Mouse (Mus musculus) heart, adult 2 months (tissue): ENCODE measurements around the gene D130043K22Rik. TPM values are rescaled to one million over a fixed set of nuclear protein-coding genes. Genes with fewer than 3 reads are reported as not detected.
A peak's percentile ranks its signal among the peaks of the same experiment; 100 is the strongest.

Experiments used
- DNase-seq, 2 experiments: peaks; one replicate each; pipeline ENCODE4 v3.0.0; 2021
- H3K27ac ChIP-seq: fragments of 200-600 bp; 2 replicates; pipeline ENCODE4 v1.8.1; 2022
- H3K27me3 ChIP-seq: fragments of 200-500 bp; 2 replicates; pipeline ENCODE4 v1.6.1; 2012; ENCODE audit warnings: mild to moderate bottlenecking, low read length, inconsistent platforms, mixed read lengths; ENCODE audit not compliant: control insufficient read depth, insufficient read depth
- H3K36me3 ChIP-seq: fragments of 200-500 bp; 2 replicates; pipeline ENCODE4 v1.6.1; 2012; ENCODE audit warnings: low read length, inconsistent platforms; ENCODE audit not compliant: control insufficient read depth, insufficient read depth
- H3K4me1 ChIP-seq: fragments of 200-500 bp; 2 replicates; pipeline ENCODE4 v1.6.1; 2011; ENCODE audit warnings: low read length; ENCODE audit not compliant: control insufficient read depth, insufficient read depth
- H3K4me3 ChIP-seq: fragments of 200-600 bp; 2 replicates; pipeline ENCODE4 v1.8.1; 2022
- H3K79me2 ChIP-seq: fragments of 200-500 bp; replicated peaks from 2 replicates; pipeline ENCODE4 v1.6.1; 2012; ENCODE audit warnings: mild to moderate bottlenecking, inconsistent platforms, low read length, moderate library complexity, mixed read lengths; ENCODE audit not compliant: control insufficient read depth, insufficient read depth
- H3K9ac ChIP-seq: fragments of 200-500 bp; 2 replicates; pipeline ENCODE4 v1.6.1; 2012; ENCODE audit warnings: low read depth, mild to moderate bottlenecking, control low read depth, inconsistent platforms, low read length, mixed read lengths
- CTCF ChIP-seq: fragments of 200-600 bp; IDR thresholded peaks from 2 replicates; pipeline ENCODE4 v1.8.1; 2022; ENCODE audit warnings: antibody characterized with exemption, mild to moderate bottlenecking, moderate library complexity
- EP300 ChIP-seq: fragments of 200-500 bp; IDR thresholded peaks from 2 replicates; pipeline ENCODE4 v1.6.1; 2011; ENCODE audit warnings: low read depth, low read length, control low read depth; ENCODE audit not compliant: insufficient read depth
- POLR2A ChIP-seq: fragments of 200-500 bp; IDR thresholded peaks from 2 replicates; pipeline ENCODE4 v1.6.1; 2011; ENCODE audit warnings: mild to moderate bottlenecking, low read depth, low read length, control low read depth; ENCODE audit not compliant: insufficient read depth
- WGBS: fragments of 180-500 bp; shearing (Covaris S2); methylation state at CpG from one replicate; pipeline ENCODE4 v1.1.7; 2018; 5-methylcytosine and 5-hydroxymethylcytosine counted together
- intact Hi-C: fragments of 180-260 bp; cut with DNase I; formaldehyde crosslinking; loops from one replicate; pipeline ENCODE4 v1.15.1; 2025
- polyA plus RNA-seq: library from polyadenylated mRNA; depleted of rRNA; stranded (reverse); fragments of >200 nt; gene quantifications from 2 replicates; pipeline ENCODE4 v1.2.3, GENCODE M21; 2012
- total RNA-seq, 2 experiments: library from RNA; stranded (reverse); gene quantifications; 2 replicates each; pipeline ENCODE4 v1.2.3; 2021

D130043K22Rik gene
- total and polyA plus RNA-seq, 3 experiments: 0.04 to 0.05 TPM; not detected in 1

- DNase-seq: no peak
- intact Hi-C loops: no loop called here
- Histone ChIP-seq H3K9ac (no peak overlapping the region), H3K27me3 (no peaks in the 10 kb centered on the region), H3K4me3 (no peak overlapping the region), H3K27ac (no peak overlapping the region), H3K79me2 (no peaks in the 10 kb centered on the region), H3K36me3 (no peaks in the 10 kb centered on the region), H3K4me1 (no peaks in the 10 kb centered on the region; the same call in 1 of the 2 replicates)
- no peak for TF ChIP-seq POLR2A
- no peak for TF ChIP-seq EP300
- TF ChIP-seq CTCF: no peak
- 76% methylated on average over 12 of the region's 12 CpGs for WGBS
Observed at GRCm38 (mm10) chr13:24861084-24861483, 16.1 kb downstream of the D130043K22Rik start.

- no peak overlapping the region for H3K4me3 ChIP-seq
- 49% methylated on average over 7 of the region's 7 CpGs for WGBS
- no peak for DNase-seq
- no peaks in the 10 kb centered on the region for H3K27me3 ChIP-seq
- TF ChIP-seq CTCF: no peak
- no peak for TF ChIP-seq EP300
- no peak for TF ChIP-seq POLR2A
- no peak overlapping the region for H3K9ac ChIP-seq
- intact Hi-C loops: no loop called here
- no peaks in the 10 kb centered on the region for H3K36me3 ChIP-seq
- H3K27ac ChIP-seq: no peak overlapping the region
- H3K4me1 ChIP-seq: no peaks in the 10 kb centered on the region; the same call in 1 of the 2 replicates
- H3K79me2 ChIP-seq: no peaks in the 10 kb centered on the region
Observed at GRCm38 (mm10) chr13:24862021-24862420, 17.1 kb downstream of the D130043K22Rik start.

- H3K27me3 ChIP-seq: no peaks in the 10 kb centered on the region
- peak; percentile 39 to 56 for DNase-seq
- intact Hi-C loops: no loop called here
- no peak overlapping the region for H3K9ac ChIP-seq
- no peaks in the 10 kb centered on the region for H3K4me1 ChIP-seq
- TF ChIP-seq POLR2A (no peak), EP300 (no peak), CTCF (peak; percentile 68)
- no peaks in the 10 kb centered on the region for H3K36me3 ChIP-seq
- no peak overlapping the region for H3K27ac ChIP-seq
- WGBS: 59% methylated on average over 7 of the region's 7 CpGs
- no peak overlapping the region for H3K4me3 ChIP-seq
- H3K79me2 ChIP-seq: no peaks in the 10 kb centered on the region
Observed at GRCm38 (mm10) chr13:24862520-24862919, 17.6 kb downstream of the D130043K22Rik start.

- TF ChIP-seq EP300 (no peak), POLR2A (no peak), CTCF (no peak)
- H3K27me3 ChIP-seq: no peaks in the 10 kb centered on the region
- WGBS: 63% methylated on average over 9 of the region's 9 CpGs
Observed at GRCm38 (mm10) chr13:24866430-24867402, 21.8 kb downstream of the D130043K22Rik start.

GRCm38 (mm10) chr13:24867789-24868188 is 22.9 kb downstream of the D130043K22Rik start:
- H3K36me3 ChIP-seq: no peaks in the 10 kb centered on the region
- no peak overlapping the region for H3K27ac ChIP-seq
- no peak overlapping the region for H3K9ac ChIP-seq
- H3K4me3 ChIP-seq: no peak overlapping the region
- no peak for DNase-seq
- WGBS: 88% methylated on average over 10 of the region's 10 CpGs
- H3K79me2 ChIP-seq: no peaks in the 10 kb centered on the region
- no peaks in the 10 kb centered on the region for H3K4me1 ChIP-seq
- TF ChIP-seq CTCF (no peak), EP300 (no peak), POLR2A (no peak)
- intact Hi-C loops: no loop called here
- no peaks in the 10 kb centered on the region for H3K27me3 ChIP-seq

More at GRCm38 (mm10) chr13:24866430-24867402, 21.8 kb downstream of the D130043K22Rik start:
- no peak for DNase-seq
- intact Hi-C loops: no loop called here
- Histone ChIP-seq H3K79me2 (no peaks in the 10 kb centered on the region), H3K27ac (no peak overlapping the region), H3K36me3 (no peaks in the 10 kb centered on the region), H3K4me3 (no peak overlapping the region), H3K9ac (no peak overlapping the region), H3K4me1 (no peaks in the 10 kb centered on the region)

- WGBS: 86% methylated on average over 7 of the region's 7 CpGs
- H3K4me3 ChIP-seq: no peak overlapping the region
Observed at GRCm38 (mm10) chr13:24868233-24868632, 23.3 kb downstream of the D130043K22Rik start.

More at GRCm38 (mm10) chr13:24868233-24868632, 23.3 kb downstream of the D130043K22Rik start:
- no peaks in the 10 kb centered on the region for H3K36me3 ChIP-seq
- H3K79me2 ChIP-seq: no peaks in the 10 kb centered on the region
- no peak for DNase-seq
- H3K4me1 ChIP-seq: no peaks in the 10 kb centered on the region
- intact Hi-C loops: no loop called here
- no peak overlapping the region for H3K27ac ChIP-seq
- H3K9ac ChIP-seq: no peak overlapping the region
- TF ChIP-seq CTCF: no peak
- no peak for TF ChIP-seq POLR2A
- no peak for TF ChIP-seq EP300
- no peaks in the 10 kb centered on the region for H3K27me3 ChIP-seq
